Mouse (Mus musculus) intestine, embryonic 14.5 days (tissue): ENCODE results near the gene Morn2. TPM values are rescaled to one million over a fixed set of nuclear protein-coding genes. Genes with fewer than 3 reads are reported as not detected.
"Not testable (repeated sequence)": the region's sequence is repeated elsewhere in the genome, so short reads cannot be mapped to it uniquely, and the experiment has no call there.

Source experiments
- ATAC-seq: fragments of 200-750 bp; cut with Nextera tagmentation; replicated peaks from 2 replicates; pipeline ENCODE4 v1.8.0; 2017; ENCODE audit warnings: low read depth, moderate number of reproducible peaks, moderate TSS enrichment, moderate library complexity; ENCODE audit not compliant: low FRiP score, low TSS enrichment
- DNase-seq: peaks from one replicate; pipeline ENCODE4 v3.0.0-alpha.2; 2018; ENCODE audit warnings: low spot score
- H3K27ac ChIP-seq: fragments of 300-500 bp; sonication (generic); 2 replicates; pipeline ENCODE4 v1.5.1; 2014; ENCODE audit warnings: low read depth, mild to moderate bottlenecking, control low read depth
- H3K27me3 ChIP-seq: fragments of 300-500 bp; sonication (generic); replicated peaks from 2 replicates; pipeline ENCODE4 v1.6.1; 2014; ENCODE audit warnings: low read length, control low read depth; ENCODE audit not compliant: control insufficient read depth, insufficient read depth
- H3K36me3 ChIP-seq: fragments of 300-500 bp; sonication (generic); 2 replicates; pipeline ENCODE4 v1.6.1; 2014; ENCODE audit warnings: low read length, control low read depth; ENCODE audit not compliant: control insufficient read depth, insufficient read depth
- H3K4me1 ChIP-seq: fragments of 300-500 bp; sonication (generic); replicated peaks from 2 replicates; pipeline ENCODE4 v1.6.1; 2014; ENCODE audit warnings: low read length, control low read depth, mixed read lengths; ENCODE audit not compliant: control insufficient read depth, insufficient read depth
- H3K4me2 ChIP-seq: fragments of 300-500 bp; sonication (generic); 2 replicates; pipeline ENCODE4 v1.6.1; 2014; ENCODE audit warnings: low read length
- H3K4me3 ChIP-seq: fragments of 300-500 bp; sonication (generic); 2 replicates; pipeline ENCODE4 v1.5.1; 2014; ENCODE audit warnings: low read depth, low read length, control low read depth, mixed read lengths
- H3K9ac ChIP-seq: fragments of 300-500 bp; sonication (generic); 2 replicates; pipeline ENCODE4 v1.6.1; 2014; ENCODE audit warnings: mild to moderate bottlenecking, low read length
- H3K9me3 ChIP-seq: fragments of 300-500 bp; sonication (generic); 2 replicates; pipeline ENCODE4 v1.6.1; 2016; ENCODE audit warnings: low read length, control low read depth; ENCODE audit not compliant: control insufficient read depth
- WGBS: fragments of 180-500 bp; shearing (Covaris S2); extraction: QIAGEN DNeasy Blood & Tissue Kit; methylation state at CpG from one replicate; pipeline ENCODE4 v1.1.7; 2014; 5-methylcytosine and 5-hydroxymethylcytosine counted together
- polyA plus RNA-seq: library from polyadenylated mRNA; unstranded; fragments of >200 nt; fragmentation: Nextera tagmentation; extraction: Ambion mirVana; gene quantifications from 2 replicates; pipeline ENCODE4 v1.2.1, GENCODE M21; 2014

Gene Morn2
- polyA plus RNA-seq, 1 experiment from 2014 or later: 26.9 TPM

DNA sequence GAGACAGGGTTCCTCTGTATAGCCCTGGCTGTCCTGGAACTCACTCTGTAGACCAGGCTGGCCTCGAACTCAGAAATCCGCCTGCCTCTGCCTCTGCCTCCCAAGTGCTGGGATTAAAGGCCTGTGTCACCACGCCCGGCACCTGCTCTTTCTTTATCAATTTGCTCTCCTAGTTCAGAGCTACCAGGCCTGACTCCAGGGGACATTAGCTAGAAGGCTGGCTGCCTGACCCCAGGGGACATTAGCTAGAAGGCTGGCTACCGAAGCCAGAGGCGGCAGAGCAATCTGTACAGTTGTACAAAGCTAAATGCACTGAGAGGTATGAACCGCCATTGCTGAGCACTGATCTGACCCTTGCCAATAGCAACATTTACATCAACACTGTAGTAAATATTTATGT is 19.4 kb upstream of the Morn2 start:
- not testable (repeated sequence) for H3K9me3 ChIP-seq, H3K27me3 ChIP-seq, H3K9ac ChIP-seq, H3K4me1 ChIP-seq, H3K4me2 ChIP-seq, H3K27ac ChIP-seq, H3K4me3 ChIP-seq, DNase-seq, ATAC-seq
- WGBS: 98% methylated on average over 7 of the region's 7 CpGs
- peaks cover 84% of the 10 kb centered on the region for H3K36me3 ChIP-seq

DNA sequence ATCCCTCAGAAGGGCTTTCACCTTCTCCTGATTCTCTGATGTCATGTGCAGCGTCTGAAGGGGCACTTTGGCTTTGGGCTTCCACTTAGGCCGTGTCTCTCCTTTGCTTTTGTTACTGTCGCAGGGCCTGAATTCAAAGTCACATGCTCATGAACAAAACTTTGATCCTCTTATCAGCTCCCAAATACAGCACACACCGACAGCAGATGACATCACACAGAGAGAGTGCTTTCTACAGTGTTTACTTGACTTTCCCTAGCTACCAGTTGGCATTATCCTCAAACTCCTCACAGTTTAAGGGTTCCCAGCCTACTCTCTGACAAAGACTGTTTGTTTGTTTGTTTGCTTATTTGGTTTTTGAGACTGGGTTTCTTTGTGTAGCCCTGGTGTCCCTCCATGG is 11.7 kb upstream of the Morn2 start:
- Histone ChIP-seq H3K36me3 (peaks cover 65% of the 10 kb centered on the region), H3K27ac (no peak overlapping the region), H3K4me3 (no peak overlapping the region), H3K4me1 (no peaks in the 10 kb centered on the region), H3K27me3 (no peaks in the 10 kb centered on the region), H3K9me3 (no peaks in the 10 kb centered on the region), H3K9ac (no peak overlapping the region), H3K4me2 (no peak overlapping the region)
- ATAC-seq (no peak), DNase-seq (no peak)
- 87% methylated on average over 4 of the region's 4 CpGs for WGBS

DNA sequence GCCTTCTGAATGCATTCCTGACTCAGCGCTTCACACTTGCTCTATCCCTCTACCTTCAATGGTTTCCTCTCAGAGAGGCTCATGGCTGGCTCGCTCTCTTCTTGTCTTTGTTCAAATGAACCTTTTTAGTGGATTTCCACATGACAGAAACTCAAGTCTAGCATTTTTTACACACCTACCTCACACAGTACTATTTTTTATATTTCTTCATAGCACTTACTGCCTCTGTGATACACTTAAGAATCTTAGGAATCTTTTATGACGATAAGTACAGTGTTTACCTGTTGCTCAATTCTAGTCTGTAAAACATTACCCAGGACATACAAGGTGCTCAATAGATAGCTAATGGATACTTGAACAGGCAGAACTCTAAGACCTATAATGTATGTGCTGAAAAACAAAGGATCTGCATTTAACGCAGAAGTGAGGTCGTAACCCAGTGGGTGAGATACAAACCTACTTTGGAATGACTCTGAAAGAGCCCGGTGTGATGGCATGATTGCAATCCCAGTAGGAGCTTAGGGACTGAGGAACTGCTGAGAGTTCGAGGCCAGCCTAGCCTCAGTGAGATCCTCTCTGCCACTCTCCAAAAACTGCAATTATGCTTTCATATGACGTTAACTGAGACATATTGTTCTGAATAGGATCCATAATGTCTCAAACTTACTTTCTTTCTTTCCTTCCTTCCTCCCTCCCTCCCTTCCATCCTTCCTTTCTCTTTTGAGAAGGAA is 10.5 kb upstream of the Morn2 start:
- no peaks in the 10 kb centered on the region for H3K27me3 ChIP-seq
- peaks cover 54% of the 10 kb centered on the region for H3K36me3 ChIP-seq
- WGBS: 95% methylated on average over 8 of the region's 8 CpGs
- H3K4me1 ChIP-seq: no peaks in the 10 kb centered on the region
- H3K27ac ChIP-seq: no peak overlapping the region
- DNase-seq (no peak), ATAC-seq (no peak)
- H3K4me2 ChIP-seq: no peak overlapping the region
- no peak overlapping the region for H3K9ac ChIP-seq
- H3K9me3 ChIP-seq: no peaks in the 10 kb centered on the region
- no peak overlapping the region for H3K4me3 ChIP-seq

DNA sequence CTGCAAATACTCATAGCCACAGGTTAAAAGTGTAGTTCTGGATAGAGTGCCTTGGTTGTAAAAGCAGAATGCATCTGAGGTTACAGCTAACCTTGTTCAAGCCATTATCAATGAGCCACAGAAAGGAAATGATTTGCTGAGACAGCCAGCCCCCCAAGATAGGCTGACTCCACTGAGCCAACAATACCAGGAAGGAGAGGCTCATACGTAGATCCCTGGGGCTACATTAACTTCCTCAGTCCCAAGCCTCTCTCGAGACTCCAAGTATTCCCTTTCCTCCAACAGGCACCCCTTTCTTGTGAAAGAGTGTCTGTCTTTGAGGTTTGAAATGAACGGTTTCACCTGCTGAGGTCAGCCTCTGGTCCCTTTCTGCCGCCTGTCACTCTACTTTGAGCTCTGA is 5.6 kb upstream of the Morn2 start:
- Histone ChIP-seq H3K9ac (no peak overlapping the region), H3K27me3 (no peaks in the 10 kb centered on the region), H3K4me1 (peaks cover 6% of the 10 kb centered on the region; the same call in 1 of the 2 replicates), H3K4me3 (no peak overlapping the region), H3K27ac (no peak overlapping the region), H3K4me2 (no peak overlapping the region), H3K36me3 (peaks cover 18% of the 10 kb centered on the region), H3K9me3 (no peaks in the 10 kb centered on the region)
- DNase-seq (no peak), ATAC-seq (no peak)
- WGBS: 78% methylated on average over 4 of the region's 4 CpGs

DNA sequence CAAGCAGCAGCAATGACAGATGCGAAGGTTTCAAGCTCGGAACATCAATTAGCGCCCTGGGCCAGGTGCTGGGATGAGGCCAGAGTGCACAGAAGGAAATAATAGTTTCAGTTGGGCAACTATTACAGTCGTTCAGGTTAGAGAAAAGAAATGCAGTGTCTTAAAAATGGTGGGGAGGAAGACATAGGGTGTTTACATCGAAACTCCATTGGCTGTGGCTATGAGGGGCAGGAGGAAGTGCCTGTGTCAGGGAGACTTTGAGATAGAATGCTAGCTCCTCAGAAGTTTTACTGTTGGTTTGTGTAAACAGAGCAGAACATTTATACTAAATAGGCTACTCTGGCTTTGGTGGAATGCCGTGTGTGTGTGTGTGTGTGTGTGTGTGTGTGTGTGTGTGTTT is 2.0 kb upstream of the Morn2 start:
- Histone ChIP-seq H3K9me3 (no peaks in the 10 kb centered on the region), H3K27me3 (no peaks in the 10 kb centered on the region), H3K4me3 (no peak overlapping the region), H3K4me1 (peaks cover 6% of the 10 kb centered on the region; the same call in 1 of the 2 replicates), H3K9ac (no peak overlapping the region), H3K4me2 (no peak overlapping the region), H3K36me3 (no peaks in the 10 kb centered on the region), H3K27ac (no peak overlapping the region)
- DNase-seq (no peak), ATAC-seq (no peak)
- WGBS: 72% methylated on average over 6 of the region's 6 CpGs

DNA sequence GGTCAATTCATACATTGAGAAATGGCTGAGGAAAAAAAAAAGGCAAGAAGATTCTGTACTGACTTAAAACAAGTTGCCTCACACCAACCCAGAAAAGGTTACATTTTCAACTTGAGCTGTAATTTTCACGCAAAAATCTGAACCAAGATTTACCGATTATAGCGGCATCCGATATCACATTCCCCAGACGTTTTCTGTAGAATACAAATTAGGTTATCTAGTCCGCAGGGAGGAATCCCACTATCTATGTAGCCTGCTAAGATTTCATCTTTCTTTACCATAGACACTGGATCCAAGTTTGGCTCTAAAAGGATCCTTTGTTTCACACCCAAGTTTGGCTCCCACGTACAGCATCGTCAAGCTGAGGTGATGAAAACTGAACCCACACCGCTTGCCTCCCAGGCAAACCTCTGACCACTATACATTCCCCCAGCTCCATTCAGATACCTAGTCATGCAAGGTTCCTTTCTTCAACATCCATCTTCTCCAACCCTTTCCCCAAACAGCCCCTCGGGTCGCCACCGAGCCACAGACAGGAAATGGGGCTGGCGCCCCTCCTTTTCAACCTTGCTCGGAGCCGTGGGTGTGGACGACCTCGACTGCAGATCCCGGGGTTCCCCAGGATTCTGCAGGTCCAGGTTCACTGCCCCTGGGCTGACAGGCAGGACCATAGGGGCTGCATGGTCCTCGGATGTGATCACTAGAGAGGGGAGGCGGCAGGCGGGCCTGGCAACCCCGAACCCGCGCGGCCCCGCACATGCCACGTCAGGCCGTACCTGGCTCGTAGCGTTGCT is 526 bp upstream of the Morn2 start:
- under 1% methylated on average over 30 of the region's 30 CpGs for WGBS
- no peak for DNase-seq

DNA sequence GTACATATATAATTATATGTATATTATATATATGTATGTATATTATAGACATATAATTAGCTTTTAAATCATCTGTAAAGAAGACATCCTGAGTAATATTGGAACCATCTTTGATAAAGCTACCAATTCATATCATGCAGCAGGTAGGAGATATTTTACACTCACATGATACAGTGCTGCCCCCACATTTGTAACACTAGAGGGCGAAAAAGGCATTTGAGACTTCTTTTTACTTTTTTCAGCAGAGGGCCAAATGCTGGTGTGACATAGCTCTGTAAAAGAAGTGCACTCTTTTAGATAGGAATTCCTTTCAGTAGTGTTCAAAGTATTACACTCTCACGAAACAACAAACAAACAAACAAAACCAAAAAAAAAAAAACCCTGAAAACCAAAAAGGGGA is 1.1 kb downstream of the Morn2 start:
- no peaks in the 10 kb centered on the region for H3K27me3 ChIP-seq
- no peak overlapping the region for H3K27ac ChIP-seq
- DNase-seq: no peak
- H3K9me3 ChIP-seq: no peaks in the 10 kb centered on the region
- no peak overlapping the region for H3K4me3 ChIP-seq
- 21% methylated on average over 2 of the region's 2 CpGs for WGBS
- H3K4me2 ChIP-seq: no peak overlapping the region
- H3K4me1 ChIP-seq: peaks cover 6% of the 10 kb centered on the region; the same call in 1 of the 2 replicates
- no peak for ATAC-seq
- H3K36me3 ChIP-seq: no peaks in the 10 kb centered on the region
- no peak overlapping the region for H3K9ac ChIP-seq

More for the DNA sequence above, 526 bp upstream of the Morn2 start:
- Histone ChIP-seq H3K4me1 (peaks cover 6% of the 10 kb centered on the region; the same call in 1 of the 2 replicates), H3K4me3 (peak overlapping the region; percentile 88), H3K9me3 (no peaks in the 10 kb centered on the region), H3K27me3 (no peaks in the 10 kb centered on the region), H3K9ac (peak overlapping the region; percentile 72), H3K27ac (peak overlapping the region; percentile 83), H3K4me2 (peak overlapping the region; percentile 72), H3K36me3 (no peaks in the 10 kb centered on the region)
- ATAC-seq: no peak

DNA sequence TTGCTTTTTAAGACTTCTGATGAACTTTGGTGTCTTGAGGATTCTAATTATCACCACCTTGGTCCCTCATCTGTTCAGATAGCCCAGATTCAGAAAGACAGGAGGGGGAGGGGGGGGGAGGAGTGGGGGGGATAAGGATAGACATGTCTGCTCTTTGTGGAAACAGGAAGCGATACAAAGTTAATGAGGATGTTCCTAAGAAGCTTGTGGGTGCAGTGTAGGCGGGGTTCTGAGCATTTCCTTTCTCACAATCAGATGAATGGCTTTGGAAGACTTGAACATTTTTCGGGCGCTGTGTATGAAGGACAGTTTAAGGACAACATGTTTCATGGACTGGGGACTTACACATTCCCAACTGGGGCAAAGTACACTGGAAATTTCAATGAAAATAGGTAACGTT is 5.3 kb downstream of the Morn2 start:
- ATAC-seq (no peak), DNase-seq (no peak)
- no peaks in the 10 kb centered on the region for H3K4me1 ChIP-seq
- no peaks in the 10 kb centered on the region for H3K36me3 ChIP-seq
- H3K27ac ChIP-seq: no peak overlapping the region
- no peak overlapping the region for H3K4me2 ChIP-seq
- H3K4me3 ChIP-seq: no peak overlapping the region
- H3K9ac ChIP-seq: no peak overlapping the region
- WGBS: 91% methylated on average over 5 of the region's 5 CpGs
- H3K9me3 ChIP-seq: no peaks in the 10 kb centered on the region
- no peaks in the 10 kb centered on the region for H3K27me3 ChIP-seq
